Mouse (Mus musculus) right cerebral cortex, postnatal 36 days (tissue): Measurements from ENCODE around the gene Gm45799.

Experiments
- DNase-seq, 2 experiments: peaks; one replicate each; pipeline ENCODE4 v3.0.0; 2022; ENCODE audit warnings: low spot score in 2 of 2, mixed read lengths in 1 of 2

Gene Gm45799

DNA sequence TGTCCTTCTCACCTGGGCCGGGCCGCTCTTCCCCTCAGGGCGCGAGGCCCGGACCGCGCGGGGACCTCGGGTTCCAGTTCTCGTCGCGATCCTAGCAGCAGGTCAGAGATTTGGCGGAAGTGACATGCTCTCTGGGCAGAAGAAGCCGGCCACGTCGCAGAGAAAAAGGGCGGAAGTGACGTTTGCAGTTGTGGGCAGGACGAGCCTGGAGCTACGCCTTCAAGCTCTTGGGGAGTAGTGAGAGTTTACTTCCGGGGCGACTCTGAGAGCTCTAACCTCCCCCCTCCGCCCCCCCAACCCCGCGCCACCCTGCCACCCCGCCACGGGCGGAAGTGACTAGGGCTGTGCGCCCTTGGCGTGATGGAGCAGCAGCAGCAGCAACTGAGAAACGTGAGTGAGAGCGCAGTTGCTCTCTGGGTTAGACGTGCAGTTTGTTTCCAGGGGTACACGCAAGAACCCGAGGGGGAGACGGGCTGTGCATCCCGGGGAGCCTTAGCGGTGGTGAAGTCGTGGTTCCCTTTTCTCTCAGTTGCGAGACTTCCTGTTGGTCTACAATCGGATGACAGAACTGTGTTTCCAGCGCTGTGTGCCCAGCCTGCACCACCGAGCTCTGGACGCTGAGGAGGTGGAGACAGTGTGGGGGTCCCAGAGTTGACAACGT lies at the start of gene Gm45799, which contains the start of gene Arfip2:
TSS of gene Gm45799 (plus strand) at position 320 of the 661 bp plus-strand sequence.
TSS of gene Arfip2 (minus strand) at position 184 of the 661 bp plus-strand sequence.
- DNase-seq: peak; percentile 96 to 99

DNA sequence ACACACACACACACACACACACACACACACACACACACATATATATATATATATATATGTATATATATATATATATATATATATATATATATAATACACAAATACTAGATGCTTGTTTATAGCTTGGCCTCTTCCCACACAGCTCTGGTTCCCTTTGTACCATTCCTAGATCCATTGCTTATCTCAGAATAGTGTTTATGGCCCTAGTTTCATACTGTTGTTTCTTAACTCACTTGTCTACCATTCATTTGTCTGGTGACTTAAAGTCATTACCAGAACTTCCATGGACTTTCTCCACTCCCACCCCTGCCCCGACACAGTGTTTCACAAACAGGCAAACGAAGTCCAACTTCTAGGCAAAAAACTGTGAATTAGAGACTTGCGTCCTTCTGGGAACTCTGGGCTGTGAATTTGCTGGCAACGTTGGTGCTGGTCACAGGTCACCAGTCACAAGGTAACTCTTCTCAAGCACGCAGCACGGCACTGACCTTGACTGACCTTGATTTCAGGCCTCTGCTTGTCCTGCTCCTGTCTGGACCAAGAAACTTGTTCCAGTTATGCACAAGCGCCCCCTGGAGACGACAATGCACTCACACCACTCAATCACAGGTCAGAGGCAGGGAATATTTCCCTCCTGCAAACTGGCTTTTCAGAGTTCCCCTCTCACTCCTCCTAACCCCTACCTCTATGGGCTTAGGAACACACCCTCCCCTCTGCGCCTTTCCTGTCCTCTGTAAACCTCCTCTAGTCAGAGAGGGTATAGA lies 37.3 kb upstream of the Gm45799 start:
- peak; percentile 37 to 46 for DNase-seq

DNA sequence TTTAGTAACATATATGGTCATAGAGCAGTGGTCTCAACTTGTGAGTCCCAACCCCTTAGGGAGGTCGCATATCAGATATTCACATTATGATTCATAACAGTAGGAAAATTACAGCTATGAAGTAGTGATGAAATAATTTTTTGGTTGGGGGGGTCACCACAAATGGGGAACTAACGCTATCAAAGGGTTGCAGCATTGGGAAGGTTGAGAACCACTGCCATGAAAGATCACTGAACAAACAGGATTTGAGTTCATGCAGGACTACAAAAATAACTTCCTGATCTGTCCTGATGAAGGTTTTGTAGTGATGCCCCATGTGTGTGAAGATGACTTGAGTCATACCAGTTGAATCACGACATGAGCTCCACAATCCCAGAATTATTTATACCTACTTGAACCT lies 31.9 kb upstream of the Gm45799 start:
- DNase-seq: no peak

DNA sequence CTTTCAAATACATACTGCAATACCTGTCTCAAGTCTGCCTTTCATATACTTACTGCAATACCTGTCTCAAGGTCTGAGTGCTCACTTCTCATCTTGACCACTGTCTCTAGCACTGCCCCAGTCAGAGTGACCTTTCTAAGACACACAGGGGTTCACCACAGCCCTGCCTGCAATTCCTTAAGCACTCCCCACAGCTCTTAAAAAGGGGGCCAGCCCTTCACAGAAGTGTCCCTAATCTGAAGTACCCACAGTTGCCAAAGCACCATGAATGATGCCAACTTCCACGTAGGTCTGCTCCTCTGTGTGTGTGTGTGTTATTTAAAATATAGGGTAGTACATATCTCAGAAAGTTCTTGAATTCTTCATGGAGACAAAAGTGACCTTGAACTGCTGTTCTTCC lies 28.6 kb upstream of the Gm45799 start:
- no peak for DNase-seq

DNA sequence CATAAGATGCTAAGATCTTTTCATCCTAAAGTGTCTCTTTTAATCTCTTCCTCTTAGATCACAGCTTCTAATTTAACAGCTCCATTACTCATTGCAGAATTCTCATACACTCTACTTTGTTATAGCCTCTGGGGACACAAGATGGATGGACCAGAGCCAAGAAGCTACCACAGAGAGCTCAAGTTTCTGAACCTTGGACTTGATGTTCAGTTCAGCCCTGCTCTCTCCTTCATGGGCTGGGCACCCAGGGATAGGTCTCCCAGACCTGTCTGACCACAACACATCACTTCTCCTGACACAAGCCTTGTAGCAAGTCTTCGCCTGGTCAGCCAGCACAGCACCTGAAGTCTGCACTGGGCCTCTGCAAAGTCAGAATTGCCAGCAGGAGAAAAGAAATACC lies 26.0 kb upstream of the Gm45799 start:
- DNase-seq: no peak

DNA sequence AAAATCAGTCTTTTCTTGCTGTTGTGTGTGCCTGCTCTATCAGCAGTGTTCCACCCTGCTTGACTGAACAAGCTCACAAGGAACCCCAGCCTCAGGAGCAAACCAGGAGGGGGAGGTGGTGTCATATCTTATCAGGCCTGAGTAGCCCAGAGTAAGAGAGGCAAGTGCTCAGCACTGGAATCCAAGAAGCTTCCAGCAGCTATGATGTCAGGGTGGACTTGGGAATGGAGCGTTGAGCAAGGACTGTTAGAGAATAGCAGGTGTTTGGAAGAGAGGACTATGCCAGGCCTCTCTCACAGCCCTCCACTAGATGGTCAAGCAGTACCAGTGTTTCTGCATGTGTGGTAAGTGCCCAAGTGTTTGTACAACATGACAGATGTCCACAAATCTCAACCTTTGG lies 24.6 kb upstream of the Gm45799 start:
- no peak for DNase-seq

DNA sequence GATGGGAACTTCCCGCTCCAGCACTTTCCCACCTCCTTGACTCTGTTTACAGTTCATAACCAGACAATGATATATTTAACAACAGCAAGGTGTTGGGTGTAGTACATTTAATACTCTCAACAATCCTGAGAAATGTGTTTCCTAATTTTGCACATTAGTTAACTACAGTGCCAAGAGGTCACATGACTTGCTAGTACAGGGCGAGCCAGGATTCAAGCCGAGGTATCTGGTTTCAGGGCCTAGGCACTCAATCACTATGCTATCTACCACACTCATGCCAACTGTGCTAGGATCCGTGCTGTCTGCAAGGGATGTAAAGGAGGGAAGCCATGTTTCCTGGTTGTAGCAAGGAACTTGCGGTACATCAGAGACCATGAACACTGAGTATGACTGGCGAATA lies 23.8 kb upstream of the Gm45799 start:
- no peak for DNase-seq

DNA sequence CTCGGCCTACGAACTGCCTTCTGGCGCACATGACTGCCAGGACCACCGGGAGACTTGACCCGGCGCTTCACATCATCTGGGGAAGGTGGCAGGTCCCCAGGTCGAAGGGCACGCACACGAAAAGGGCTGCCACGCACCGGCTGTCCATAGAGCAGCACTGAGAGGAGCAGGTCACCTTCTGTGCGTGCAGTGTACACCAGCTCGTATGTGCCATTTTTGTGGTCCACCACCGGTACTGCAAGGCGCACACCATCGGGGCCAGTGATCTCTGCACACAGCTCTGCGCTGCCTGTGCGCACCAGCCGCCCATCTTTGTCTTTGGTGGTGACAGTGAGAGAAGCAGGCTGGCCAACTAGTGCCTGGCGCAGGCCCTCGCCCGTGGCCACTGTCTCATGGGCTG lies 22.5 kb upstream of the Gm45799 start:
- no peak for DNase-seq

DNA sequence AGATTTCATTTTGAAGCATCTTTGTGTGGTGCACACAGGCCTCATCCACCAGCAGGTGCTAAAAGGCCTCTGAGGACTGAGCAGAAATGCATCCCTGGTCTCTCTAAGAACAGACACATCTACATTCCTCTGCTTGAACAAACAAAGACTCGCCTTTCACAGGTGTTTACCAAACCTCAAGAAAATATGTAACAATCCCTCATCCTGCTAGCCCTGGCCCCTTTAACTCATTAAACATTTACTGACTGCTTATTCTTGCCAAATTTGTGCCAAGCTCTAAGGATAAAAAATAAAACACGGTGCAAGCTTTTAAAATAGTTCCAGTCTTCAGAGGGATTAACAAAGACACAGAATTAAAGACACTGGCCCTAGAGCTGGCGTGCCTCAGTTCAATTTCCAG lies 20.7 kb upstream of the Gm45799 start:
- no peak for DNase-seq

DNA sequence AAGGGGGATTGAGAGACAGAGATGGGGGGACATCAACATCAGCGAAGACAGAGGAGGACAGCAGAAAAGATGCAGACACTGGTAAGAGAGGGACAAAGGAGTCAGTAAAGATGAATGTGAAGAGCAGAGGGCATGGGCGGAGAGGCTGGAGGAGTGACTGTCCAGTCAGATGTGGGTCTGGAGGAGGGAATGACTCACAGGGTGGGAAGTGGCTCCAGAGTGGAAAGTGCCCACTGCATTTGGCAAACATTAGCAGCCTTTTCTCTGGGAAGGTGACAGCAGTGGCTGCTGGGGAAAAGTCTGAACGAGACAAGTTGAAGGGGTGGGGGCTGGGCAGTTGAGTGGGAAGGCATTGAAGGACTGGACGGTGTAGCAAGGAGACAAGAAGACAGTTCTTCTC lies 19.3 kb upstream of the Gm45799 start:
- DNase-seq: peak in 1 of 2 experiments; percentile 49

DNA sequence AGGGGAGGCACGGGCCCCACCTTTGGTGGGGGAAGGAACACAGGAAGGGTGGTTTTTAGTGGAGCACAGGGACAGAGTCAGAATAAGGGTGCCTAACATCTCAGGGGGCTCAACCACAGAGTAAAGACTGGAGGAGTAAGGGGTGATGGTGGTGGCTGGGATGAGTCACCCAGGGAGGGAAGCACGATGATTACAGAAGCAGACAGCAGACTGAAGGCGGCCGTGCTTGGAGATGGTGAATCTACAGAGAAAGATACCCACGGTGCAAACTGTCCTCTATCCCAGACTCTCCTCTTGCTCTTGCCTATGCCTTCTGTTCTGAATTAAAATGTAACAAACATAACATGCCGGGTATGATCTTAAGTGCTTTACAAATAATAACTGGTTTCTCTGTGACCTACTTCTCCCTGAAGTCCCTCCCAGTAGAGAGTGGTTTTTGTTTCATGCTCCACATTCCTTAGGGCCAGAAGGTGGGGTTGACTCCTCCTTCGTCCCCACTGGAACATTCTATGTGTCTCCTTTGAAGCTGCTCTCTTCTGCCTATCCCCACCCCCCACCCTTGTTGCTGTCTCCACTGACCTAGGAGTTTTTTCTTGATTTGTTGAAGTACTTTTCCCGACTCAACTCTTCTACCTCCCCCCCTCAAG lies 18.6 kb upstream of the Gm45799 start:
- DNase-seq: no peak

DNA sequence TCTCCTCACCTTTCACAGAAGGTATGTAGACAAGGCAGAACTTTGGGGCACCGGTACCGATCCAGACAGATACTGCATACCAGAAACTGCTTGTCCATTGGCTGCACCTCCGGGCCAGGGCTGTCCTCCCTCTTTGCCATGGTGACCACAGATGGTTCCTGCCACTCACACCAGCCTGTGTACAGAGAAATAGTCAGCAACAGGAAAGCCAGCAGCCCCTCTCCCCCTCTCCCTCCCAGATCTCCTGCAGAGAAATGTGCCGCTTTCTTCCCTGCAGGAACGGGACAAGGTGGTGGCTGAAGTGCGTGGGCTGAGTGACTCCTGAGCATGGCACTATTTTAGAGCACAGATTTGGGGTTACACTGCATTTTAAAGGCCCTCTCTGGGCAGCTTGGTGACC lies 15.0 kb upstream of the Gm45799 start:
- DNase-seq: no peak

DNA sequence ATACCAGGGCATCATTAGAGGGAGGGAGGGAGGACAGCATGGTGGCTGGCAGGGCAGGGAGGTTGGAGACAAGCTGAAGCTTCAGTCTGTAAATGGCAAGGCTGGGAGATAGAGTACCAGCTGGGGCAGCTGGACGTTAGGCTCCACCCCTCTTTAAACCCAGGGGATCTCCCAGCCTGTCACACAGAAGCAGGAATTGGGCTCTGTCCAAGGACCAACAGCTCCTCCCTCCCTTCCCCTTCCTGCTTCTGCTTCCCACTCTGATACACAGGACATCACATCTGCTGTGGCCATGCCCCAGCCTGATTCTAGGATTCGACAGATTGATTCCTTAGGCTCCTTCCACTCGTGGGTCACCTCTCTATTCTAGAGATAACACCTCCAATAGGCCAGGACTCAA lies 11.7 kb upstream of the Gm45799 start:
- DNase-seq: no peak

DNA sequence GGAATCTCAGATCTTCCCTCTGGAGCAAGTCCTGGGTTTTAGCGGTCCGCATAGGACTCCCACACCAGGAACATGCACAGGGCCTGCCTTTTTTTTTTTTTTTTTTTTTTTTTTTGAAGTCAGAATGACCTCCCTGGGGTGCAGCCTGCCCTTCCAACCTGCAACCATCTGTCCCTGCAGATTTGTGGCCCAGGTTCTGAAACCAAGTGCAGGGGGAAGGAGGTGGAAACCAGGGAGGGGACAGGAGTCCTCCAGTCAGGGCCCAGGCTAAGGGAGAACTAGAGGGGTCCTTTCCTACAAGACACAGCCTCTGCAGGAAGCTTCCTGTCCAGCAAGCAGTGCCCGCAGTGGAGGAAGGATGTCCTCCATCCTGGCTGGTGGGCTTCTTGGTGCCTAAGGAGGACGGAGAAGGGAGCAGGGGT lies 7.8 kb upstream of the Gm45799 start:
- no peak for DNase-seq

DNA sequence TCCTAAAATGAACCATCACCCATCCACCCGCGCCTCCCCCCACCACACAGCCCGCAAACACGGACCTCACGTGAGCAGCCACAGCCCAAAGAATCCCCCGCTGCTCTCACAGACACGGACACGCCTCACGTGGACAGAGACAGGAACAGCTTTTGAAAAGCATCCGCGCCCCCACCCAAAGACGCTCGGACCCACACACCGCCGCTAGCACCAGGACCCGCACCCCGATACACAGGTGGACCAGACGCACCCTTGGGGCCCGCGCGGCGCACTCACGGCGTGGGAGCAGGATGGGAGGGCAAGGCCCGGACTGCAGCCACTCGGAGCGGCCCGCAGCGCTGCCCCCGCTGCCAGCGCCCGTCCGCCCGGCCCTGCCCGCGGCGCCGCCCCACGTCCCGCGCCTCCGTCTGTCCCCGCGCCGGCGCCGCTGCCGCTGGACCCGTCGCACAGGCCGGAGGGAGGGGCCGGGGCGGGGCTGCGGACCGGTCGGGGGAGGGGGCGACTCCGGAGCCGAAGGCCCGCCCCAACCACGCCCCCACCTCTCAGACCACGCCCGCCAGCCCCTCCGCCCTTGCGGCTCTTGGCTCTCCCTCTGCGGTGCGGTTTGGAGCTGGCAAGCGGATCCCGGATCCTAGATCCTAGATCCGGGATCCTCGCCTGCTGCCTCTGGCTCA lies 7.1 kb upstream of the Gm45799 start, which contains the start of gene Trim3:
TSS of gene Trim3 (minus strand) at position 445 of the 674 bp plus-strand sequence.
- DNase-seq: peak; percentile 86 to 88

DNA sequence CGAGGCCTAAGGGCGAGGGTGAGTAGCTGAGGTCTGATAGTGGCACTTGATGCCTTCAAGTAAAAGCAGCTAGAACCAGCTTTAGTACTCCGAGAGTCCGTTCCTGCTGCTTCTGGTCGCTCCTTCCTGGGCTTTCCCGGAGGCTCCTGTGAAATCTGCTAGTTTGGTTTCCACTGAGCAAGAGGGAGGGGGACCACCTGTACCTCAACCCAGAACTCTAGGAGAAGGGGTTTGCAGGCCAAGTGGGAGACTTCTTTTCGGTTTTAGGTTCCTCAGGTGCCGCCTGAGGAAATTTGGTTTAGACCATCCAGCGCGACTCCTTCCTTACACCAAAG lies 6.6 kb upstream of the Gm45799 start:
- no peak for DNase-seq

DNA sequence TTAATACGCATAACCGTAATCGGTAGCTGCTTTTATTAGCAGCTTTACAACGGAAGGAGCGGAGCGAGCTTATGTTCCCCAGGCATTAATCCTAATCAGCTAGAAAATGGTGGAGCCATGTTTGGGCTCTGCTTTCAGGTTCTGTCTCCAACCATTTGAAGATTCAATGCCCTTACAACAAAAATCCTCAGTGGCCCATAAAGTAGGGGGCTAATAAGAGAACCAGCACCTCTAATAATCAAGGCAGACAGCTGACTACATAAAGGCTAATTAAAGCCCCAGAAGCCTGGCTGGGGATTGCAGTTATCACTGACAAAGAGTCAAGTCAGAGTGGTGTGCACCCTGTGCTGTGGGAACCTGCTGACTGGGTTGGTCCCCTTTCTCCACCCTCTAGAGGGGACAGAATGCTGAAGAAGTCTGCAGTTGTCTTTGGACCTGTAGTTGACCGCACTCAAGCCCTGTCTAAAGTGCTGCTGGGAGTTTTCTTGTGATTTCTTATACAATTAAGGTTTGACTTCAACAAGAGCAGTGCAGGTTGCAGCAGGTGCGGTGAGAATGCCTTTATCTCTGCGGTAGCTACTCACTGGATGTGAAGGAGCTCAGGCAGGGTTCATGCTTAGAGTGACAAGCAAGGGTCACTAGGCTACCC lies 6.0 kb upstream of the Gm45799 start:
- no peak for DNase-seq

DNA sequence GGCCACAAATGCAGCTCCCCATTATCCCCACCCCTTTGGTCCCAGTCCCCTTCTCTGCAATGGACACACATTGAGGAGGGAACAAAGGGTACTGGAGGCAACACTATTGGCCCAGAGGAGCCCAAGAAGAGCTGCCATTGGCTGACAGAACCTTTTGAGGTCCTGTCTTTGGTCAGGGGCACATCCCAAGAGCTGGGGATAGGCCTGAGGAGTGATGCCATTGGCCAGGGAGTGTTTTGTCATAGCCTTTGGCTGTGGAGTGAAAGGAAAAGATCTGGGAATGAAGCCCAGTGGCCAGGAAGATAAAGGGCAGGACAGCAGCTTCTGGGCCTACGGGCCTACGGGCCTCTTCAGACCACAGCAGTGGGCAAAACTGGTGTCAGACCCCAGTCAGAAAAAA lies 4.6 kb upstream of the Gm45799 start:
- no peak for DNase-seq

DNA sequence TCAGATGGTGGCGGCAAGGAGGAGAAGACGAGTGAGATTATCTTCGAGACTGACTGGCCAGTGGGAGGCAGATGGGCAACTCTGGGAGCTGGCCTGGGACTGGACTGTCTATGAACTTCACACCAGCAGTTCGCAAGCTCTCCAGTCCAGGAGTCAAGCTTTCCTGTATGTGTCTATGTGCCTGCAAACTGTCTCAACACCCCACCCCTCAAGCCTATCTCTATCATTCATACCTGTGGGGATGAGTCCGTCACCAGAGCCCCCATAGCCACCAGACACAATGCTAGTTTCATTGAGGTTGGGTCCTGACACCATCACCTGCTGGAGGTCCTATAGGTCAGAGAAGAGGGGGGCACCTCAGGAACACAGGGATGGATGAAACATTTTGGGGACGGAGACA lies 1.6 kb upstream of the Gm45799 start:
- DNase-seq: no peak

DNA sequence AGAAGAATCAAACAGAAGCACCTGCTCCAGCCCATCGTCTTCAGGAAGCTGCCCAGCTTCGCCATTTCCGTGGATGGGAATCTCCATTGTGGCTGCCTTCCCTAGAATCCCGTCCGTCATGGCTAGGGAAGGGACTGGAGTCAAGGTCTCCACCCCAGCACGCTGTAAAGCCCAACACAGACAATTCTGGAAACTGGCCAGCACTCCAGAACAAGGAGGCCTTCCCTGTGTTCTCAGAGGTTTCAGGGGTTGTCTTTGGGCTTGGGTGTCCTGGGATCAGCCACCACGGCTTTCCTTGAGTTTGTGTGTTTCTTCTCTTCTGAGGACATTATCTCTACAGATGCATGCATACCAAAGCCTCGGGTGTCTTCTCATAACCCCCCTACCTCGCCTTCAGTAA lies 1.0 kb upstream of the Gm45799 start:
- DNase-seq: no peak

DNA sequence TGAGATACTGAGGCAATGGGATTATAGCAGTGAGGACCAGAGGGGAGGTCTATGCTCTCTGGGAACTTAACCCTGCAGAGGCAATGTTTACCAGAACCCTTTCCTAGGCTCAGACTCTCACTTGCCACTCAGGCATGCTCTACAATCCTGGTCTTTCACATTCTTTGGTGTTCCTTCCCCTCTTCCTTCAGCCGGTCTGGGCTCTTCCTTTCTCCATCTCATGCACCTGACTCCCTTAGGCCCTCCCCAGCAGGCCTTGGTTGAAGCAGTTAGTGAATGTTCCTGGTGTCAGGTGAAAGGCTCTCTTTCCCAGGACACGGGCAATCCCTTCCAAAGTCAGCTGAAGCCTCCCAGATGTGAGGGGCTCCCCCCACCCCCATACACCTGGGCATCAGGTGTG lies 596 bp upstream of the Gm45799 start, which contains the start of gene Timm10b:
TSS of gene Timm10b (plus strand) at position 301 of the 400 bp plus-strand sequence.
- no peak for DNase-seq

DNA sequence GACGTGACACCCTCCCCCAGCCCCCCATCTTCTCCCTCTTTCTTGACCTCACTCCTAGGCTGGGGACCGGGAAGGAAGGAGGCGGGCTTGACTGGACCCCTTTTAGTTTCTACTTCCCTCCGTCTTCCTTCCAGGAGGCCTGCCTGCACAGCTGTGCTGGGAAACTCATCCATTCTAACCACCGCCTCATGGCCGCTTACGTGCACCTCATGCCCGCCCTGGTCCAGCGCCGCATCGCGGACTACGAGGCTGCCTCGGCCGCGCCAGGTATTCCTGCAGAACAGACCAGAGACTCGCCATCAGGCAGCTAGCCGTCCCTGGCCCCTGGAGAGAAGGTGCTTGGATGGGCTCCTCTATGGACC lies 523 bp downstream of the Gm45799 start:
- no peak for DNase-seq
